Mouse (Mus musculus) layer of hippocampus, adult 2 months (tissue): ENCODE measurements around the gene Cep170. TPM values are rescaled to one million over a fixed set of nuclear protein-coding genes. Genes with fewer than 3 reads are reported as not detected.

Experiments
- DNase-seq, 2 experiments: peaks; one replicate each; pipeline ENCODE4 v3.0.0; 2022; ENCODE audit warnings: low spot score in 2 of 2
- H3K27ac ChIP-seq: fragments of 200-600 bp; 2 replicates; pipeline ENCODE4 v1.8.1; 2022
- H3K4me3 ChIP-seq: fragments of 200-600 bp; 2 replicates; pipeline ENCODE4 v1.8.1; 2022; ENCODE audit warnings: mild to moderate bottlenecking
- CTCF ChIP-seq: fragments of 200-600 bp; conservative IDR thresholded peaks from 2 replicates; pipeline ENCODE4 v1.8.1; 2022; ENCODE audit warnings: antibody characterized with exemption, mild to moderate bottlenecking, moderate library complexity
- microRNA-seq, 2 experiments: library from miRNA; unstranded; fragments of <30 nt; microRNA quantifications; one replicate each; pipeline ENCODE4 v1.2.0; 2021
- total RNA-seq, 2 experiments: library from RNA; stranded (reverse); gene quantifications; 2 replicates each; pipeline ENCODE4 v1.2.3; 2021

Cep170 gene
- total RNA-seq, 2 experiments from 2014 or later = 96.4 to 96.8 TPM

DNA sequence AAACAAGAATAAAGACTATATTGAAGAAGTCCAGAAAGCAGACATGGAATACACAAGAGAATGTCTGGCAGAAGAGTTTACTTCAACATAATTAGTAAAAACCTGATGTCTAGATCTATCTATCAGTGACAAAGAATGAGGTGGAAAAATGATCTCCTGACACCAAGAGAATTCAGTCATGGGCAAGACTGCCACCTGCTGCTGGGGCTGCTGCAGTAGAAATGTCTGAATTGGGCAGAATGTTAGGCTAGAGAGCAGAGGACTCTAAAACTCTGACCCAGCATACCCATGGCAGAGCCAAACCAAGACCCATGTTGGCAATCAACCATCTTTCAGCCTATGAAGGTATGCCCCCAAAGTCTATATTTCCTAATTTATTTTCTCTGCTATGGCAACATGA is 114.1 kb downstream of the Cep170 start:
- TF ChIP-seq CTCF = peak; percentile 92
- DNase-seq = peak; percentile 42 to 55
- no peak overlapping the region for H3K4me3 ChIP-seq
- H3K27ac ChIP-seq = no peak overlapping the region

DNA sequence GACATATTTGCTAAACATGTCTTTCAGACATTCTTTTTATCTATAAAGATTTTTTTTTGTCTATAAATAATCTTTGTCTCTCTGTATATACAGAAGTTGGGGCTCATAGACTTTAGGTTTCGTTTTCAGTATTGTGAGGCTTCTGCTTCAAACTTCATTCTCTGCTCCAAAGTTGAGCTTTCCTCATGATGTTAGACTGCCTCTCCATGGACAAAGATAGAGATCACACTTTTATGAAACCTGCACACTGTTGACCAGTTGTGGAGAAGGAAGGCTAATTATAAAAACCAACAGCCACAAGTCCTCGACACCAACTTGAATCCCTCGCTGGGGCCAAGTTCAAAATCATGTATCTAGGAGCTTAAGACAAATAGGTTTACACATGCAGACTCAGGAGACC is 115.2 kb downstream of the Cep170 start:
- Histone ChIP-seq H3K27ac (no peak overlapping the region), H3K4me3 (no peak overlapping the region)
- peak in 1 of 2 experiments; percentile 26 for DNase-seq
- TF ChIP-seq CTCF = peak; percentile 81

GRCm38 (mm10) chr1:176697091-176697490 is 116.8 kb downstream of the Cep170 start:
- no peak for TF ChIP-seq CTCF
- no peak for DNase-seq
- no peak overlapping the region for H3K4me3 ChIP-seq
- H3K27ac ChIP-seq = no peak overlapping the region

DNA sequence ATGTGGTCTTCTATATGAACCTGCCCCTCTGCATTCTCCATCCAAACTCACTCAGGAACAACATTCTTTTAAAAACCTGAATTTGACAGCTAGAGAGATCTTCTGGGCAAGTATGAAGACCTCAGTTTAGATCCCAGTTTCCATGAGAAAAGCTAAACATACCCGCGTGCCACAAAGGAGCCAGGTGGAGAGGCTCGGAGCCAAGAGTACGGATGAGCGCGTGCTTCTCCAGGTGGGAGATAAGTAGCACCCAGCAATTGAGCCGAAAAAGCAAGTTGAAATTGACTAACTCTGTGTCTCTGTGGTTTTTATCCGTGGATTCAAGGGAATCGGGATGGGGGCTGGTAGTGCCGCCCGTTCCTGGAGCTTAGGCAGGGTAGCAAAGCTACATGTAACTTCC is 122.8 kb downstream of the Cep170 start:
- Histone ChIP-seq H3K4me3 (no peak overlapping the region), H3K27ac (no peak overlapping the region)
- no peak for TF ChIP-seq CTCF
- DNase-seq = no peak

- no peak for TF ChIP-seq CTCF
- Histone ChIP-seq H3K27ac (no peak overlapping the region), H3K4me3 (no peak overlapping the region)
- DNase-seq = no peak
These were observed 125.5 kb downstream of the Cep170 start for GRCm38 (mm10) chr1:176688251-176688880.

Small RNAs within 50 kb of the gene (microRNA-seq; reads per million reads assigned to microRNA genes)
- gene Mir350 = 182 to 210 reads per million in 2 experiments

Other genes with a start within 250 kb of the Cep170 start
- gene Sdccag8, start 593 bp upstream of the Cep170 start, total RNA-seq = 10 to 100 TPM; 20.0 to 20.7 TPM